Mouse (Mus musculus): Measurements from ENCODE around the gene Bola1. TPM values are rescaled to one million over a fixed set of nuclear protein-coding genes. Genes with fewer than 3 reads are reported as not detected.

The Bola1 gene
- total and polyA plus RNA-seq, 2 experiments, result 44.0 to 68.7 TPM

DNA sequence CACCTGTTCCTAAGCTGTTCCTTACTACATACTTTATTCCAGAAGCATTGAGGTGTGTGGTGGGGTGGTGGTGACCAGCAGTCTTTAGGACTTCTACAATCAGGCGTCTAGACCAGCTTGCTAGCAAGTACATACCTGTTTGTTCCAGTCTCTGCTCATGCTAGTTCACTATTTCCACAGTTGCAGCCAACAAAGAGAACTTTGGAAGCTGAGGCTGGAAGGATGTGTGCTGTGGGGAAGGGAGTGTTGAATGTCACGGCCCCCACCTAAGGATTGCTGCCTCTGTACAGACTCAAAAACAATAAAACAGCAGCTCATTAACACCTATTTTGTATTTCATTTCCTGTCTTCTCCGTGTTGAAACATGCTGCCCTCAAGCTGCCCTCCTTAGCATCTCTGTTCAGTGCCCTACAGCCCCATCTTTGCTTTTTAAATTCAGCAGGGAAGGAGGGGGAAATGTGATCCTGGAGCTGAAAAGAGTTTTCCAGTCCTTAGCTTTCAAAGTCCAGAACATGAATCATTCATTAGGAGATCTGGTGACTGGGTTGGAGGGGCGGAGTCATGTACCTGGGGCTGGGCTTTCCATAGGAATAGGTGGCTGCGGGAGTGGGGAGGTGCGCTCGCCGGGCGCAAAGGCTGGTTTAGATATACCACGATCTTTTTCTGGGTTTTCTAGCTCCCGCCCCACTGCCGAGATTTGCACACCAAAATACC lies 58.5 kb downstream of the Bola1 start:
- peak; percentile 81 for DNase-seq (ENCODE audit: extremely low read depth, low read depth, low spot score)
- Histone ChIP-seq H3K4me1 (ENCODE audit: control insufficient read depth, insufficient read depth, low read length) (peaks cover 8% of the 10 kb centered on the region), H3K36me3 (ENCODE audit: control insufficient read depth, insufficient read depth, low read length) (no peaks in the 10 kb centered on the region), H3K9ac (ENCODE audit: low read depth, low read length) (peak overlapping the region; percentile 67), H3K27ac (replicated peaks; ENCODE audit: insufficient read depth, low read depth, low read length) (peak overlapping the region; percentile 71), H3K4me3 (ENCODE audit: insufficient read depth, low read depth, low read length) (peak overlapping the region; percentile 44), H3K79me2 (ENCODE audit: control insufficient read depth, insufficient read depth, low read length) (no peaks in the 10 kb centered on the region), H3K27me3 (ENCODE audit: control insufficient read depth, insufficient read depth, low read length) (no peaks in the 10 kb centered on the region)
- TF ChIP-seq CTCF (IDR thresholded peaks at IDR 0.05; ENCODE audit: low read depth, low read length), result no peak
- peak; percentile 45; the same call in 1 of the 2 replicates for TF ChIP-seq POLR2A (IDR thresholded peaks at IDR 0.05; ENCODE audit: extremely low read depth, insufficient read depth, low read length)
- WGBS, result 3% methylated on average over 12 of the region's 12 CpGs

DNA sequence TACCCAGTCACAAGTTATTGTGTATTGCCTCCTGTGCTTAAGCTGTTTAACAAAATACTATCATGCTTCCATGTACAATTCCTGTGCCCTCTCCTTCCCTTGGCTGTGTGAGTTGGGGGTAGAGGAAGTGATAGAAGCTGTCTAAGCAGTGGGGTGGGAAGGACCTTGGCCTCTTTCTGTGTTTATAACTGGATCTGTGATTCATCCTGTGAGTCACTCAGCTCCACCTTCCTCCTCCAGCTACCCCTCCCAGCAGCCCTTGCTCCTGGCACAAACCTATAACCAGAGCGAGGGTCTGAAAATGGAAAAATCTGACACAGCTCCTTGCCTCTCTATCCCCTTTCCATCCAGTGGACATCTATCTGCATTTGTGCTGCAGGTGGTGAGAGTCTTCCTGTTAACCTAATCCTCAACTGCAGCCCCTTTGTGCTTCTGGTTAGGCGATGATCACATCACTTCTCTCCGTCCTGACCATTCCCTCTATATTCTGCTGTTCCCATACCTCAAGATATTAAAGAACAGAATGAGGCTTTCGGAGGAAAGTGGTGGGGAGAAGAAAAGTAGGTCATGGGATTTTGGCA lies 59.2 kb downstream of the Bola1 start:
- no peak for TF ChIP-seq POLR2A (IDR thresholded peaks at IDR 0.05; ENCODE audit: extremely low read depth, insufficient read depth, low read length)
- no peak for TF ChIP-seq CTCF (IDR thresholded peaks at IDR 0.05; ENCODE audit: low read depth, low read length)
- no peaks in the 10 kb centered on the region for H3K79me2 ChIP-seq (ENCODE audit: control insufficient read depth, insufficient read depth, low read length)
- H3K36me3 ChIP-seq (ENCODE audit: control insufficient read depth, insufficient read depth, low read length), result no peaks in the 10 kb centered on the region
- no peak overlapping the region for H3K9ac ChIP-seq (ENCODE audit: low read depth, low read length)
- H3K27ac ChIP-seq (replicated peaks; ENCODE audit: insufficient read depth, low read depth, low read length), result no peak overlapping the region
- 50% methylated on average over 4 of the region's 4 CpGs for WGBS
- H3K4me1 ChIP-seq (ENCODE audit: control insufficient read depth, insufficient read depth, low read length), result peaks cover 8% of the 10 kb centered on the region
- peak; percentile 36 for DNase-seq (ENCODE audit: extremely low read depth, low read depth, low spot score)
- no peak overlapping the region for H3K4me3 ChIP-seq (ENCODE audit: insufficient read depth, low read depth, low read length)
- no peaks in the 10 kb centered on the region for H3K27me3 ChIP-seq (ENCODE audit: control insufficient read depth, insufficient read depth, low read length)

DNA sequence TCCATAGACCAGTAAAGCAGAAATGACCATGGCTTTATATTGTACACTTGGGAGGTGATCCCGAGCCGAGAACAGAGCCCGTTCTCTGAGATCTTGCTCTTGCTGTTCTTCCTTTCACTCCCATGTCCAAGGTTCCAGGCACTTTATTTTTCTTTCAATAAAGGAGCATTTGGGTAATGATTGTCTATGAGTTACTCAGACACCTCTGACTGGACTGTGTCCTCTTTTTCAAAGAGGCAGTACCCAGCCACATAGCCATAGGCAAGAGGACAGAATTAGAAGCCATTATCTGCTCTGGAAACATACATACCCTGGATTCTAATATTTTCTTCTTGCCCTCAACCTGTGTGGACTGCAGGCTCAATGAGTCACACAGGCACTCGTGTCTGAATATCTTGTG lies 59.7 kb downstream of the Bola1 start:
- Histone ChIP-seq H3K79me2 (ENCODE audit: control insufficient read depth, insufficient read depth, low read length) (no peaks in the 10 kb centered on the region), H3K27ac (replicated peaks; ENCODE audit: insufficient read depth, low read depth, low read length) (no peak overlapping the region), H3K9ac (ENCODE audit: low read depth, low read length) (no peak overlapping the region), H3K27me3 (ENCODE audit: control insufficient read depth, insufficient read depth, low read length) (no peaks in the 10 kb centered on the region), H3K4me3 (ENCODE audit: insufficient read depth, low read depth, low read length) (no peak overlapping the region), H3K4me1 (ENCODE audit: control insufficient read depth, insufficient read depth, low read length) (peaks cover 8% of the 10 kb centered on the region), H3K36me3 (ENCODE audit: control insufficient read depth, insufficient read depth, low read length) (no peaks in the 10 kb centered on the region)
- WGBS, result 42% methylated on average over 4 of the region's 4 CpGs
- TF ChIP-seq CTCF (IDR thresholded peaks at IDR 0.05; ENCODE audit: low read depth, low read length) (no peak), POLR2A (IDR thresholded peaks at IDR 0.05; ENCODE audit: extremely low read depth, insufficient read depth, low read length) (no peak)
- peak; percentile 18 for DNase-seq (ENCODE audit: extremely low read depth, low read depth, low spot score)

DNA sequence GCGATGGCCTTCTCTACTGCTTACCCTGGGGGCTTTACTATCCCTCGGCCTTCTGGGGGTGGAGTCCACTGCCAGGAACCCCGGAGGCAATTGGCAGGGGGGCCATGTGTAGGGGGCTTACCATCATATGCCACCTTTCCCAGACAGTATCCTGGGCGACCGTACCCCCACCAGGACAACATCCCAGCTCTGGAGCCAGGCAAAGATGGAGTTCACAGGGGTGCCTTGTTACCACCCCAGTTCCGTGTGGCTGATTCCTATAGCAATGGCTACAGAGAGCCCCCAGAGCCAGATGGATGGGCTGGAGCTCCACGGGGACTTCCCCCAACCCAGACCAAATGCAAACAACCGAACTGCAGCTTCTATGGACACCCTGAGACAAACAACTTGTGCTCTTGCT lies 64.0 kb downstream of the Bola1 start:
- no peaks in the 10 kb centered on the region for H3K79me2 ChIP-seq (ENCODE audit: control insufficient read depth, insufficient read depth, low read length)
- no peak overlapping the region for H3K4me3 ChIP-seq (ENCODE audit: insufficient read depth, low read depth, low read length)
- no peak overlapping the region for H3K9ac ChIP-seq (ENCODE audit: low read depth, low read length)
- peaks cover 25% of the 10 kb centered on the region for H3K36me3 ChIP-seq (ENCODE audit: control insufficient read depth, insufficient read depth, low read length)
- H3K4me1 ChIP-seq (ENCODE audit: control insufficient read depth, insufficient read depth, low read length), result peaks cover 2% of the 10 kb centered on the region; the same call in 1 of the 2 replicates
- no peaks in the 10 kb centered on the region for H3K27me3 ChIP-seq (ENCODE audit: control insufficient read depth, insufficient read depth, low read length)
- 93% methylated on average over 8 of the region's 8 CpGs for WGBS
- TF ChIP-seq POLR2A (IDR thresholded peaks at IDR 0.05; ENCODE audit: extremely low read depth, insufficient read depth, low read length), result no peak
- TF ChIP-seq CTCF (IDR thresholded peaks at IDR 0.05; ENCODE audit: low read depth, low read length), result no peak
- H3K27ac ChIP-seq (replicated peaks; ENCODE audit: insufficient read depth, low read depth, low read length), result no peak overlapping the region
- DNase-seq (ENCODE audit: extremely low read depth, low read depth, low spot score), result no peak

DNA sequence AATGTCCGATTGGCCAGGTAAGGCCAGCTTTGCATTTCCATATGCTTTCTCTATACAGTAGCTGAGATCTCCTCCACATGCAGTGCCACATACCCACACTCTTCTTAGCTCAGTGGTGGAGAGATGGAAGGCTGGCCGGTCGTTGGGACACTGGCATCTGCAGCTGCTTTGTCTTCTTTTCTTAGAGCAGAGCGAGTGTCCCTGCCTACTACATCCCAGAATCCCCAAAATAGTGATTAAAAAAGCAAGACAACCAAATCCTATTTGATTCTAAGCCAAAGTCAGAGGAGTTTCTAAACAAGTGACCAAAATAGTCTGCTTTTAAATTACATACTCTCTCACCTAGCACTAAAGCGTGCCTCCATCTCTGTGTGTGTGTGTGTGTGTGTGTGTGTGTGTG lies 66.9 kb downstream of the Bola1 start:
- Histone ChIP-seq H3K79me2 (ENCODE audit: control insufficient read depth, insufficient read depth, low read length) (no peaks in the 10 kb centered on the region), H3K4me1 (ENCODE audit: control insufficient read depth, insufficient read depth, low read length) (no peaks in the 10 kb centered on the region; the same call in 1 of the 2 replicates), H3K27me3 (ENCODE audit: control insufficient read depth, insufficient read depth, low read length) (no peaks in the 10 kb centered on the region), H3K36me3 (ENCODE audit: control insufficient read depth, insufficient read depth, low read length) (peaks cover 25% of the 10 kb centered on the region), H3K9ac (ENCODE audit: low read depth, low read length) (no peak overlapping the region), H3K4me3 (ENCODE audit: insufficient read depth, low read depth, low read length) (no peak overlapping the region), H3K27ac (replicated peaks; ENCODE audit: insufficient read depth, low read depth, low read length) (no peak overlapping the region)
- TF ChIP-seq CTCF (IDR thresholded peaks at IDR 0.05; ENCODE audit: low read depth, low read length) (no peak), POLR2A (IDR thresholded peaks at IDR 0.05; ENCODE audit: extremely low read depth, insufficient read depth, low read length) (no peak)
- 95% methylated on average over 5 of the region's 5 CpGs for WGBS
- DNase-seq (ENCODE audit: extremely low read depth, low read depth, low spot score), result no peak

DNA sequence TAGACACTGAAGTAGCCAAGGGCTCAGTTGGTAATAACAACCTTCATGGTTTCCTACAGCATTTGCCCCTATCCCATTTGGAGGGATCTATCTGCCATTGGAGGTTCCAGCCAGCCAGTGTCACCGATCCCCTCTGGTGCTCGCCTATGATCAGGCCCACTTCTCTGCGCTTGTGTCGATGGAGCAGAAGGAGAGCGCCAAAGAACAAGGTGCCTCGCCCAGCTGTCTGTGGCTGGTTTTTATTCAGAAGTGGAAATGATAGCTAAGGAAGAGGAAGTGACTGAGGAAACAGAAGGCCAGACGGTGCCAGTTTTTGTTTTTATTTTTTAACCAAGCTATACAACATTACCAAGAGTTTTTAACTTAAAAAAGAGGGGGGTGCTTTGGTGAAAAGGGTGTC lies 67.7 kb downstream of the Bola1 start:
- H3K36me3 ChIP-seq (ENCODE audit: control insufficient read depth, insufficient read depth, low read length), result peaks cover 25% of the 10 kb centered on the region
- H3K79me2 ChIP-seq (ENCODE audit: control insufficient read depth, insufficient read depth, low read length), result no peaks in the 10 kb centered on the region
- H3K27me3 ChIP-seq (ENCODE audit: control insufficient read depth, insufficient read depth, low read length), result no peaks in the 10 kb centered on the region
- no peaks in the 10 kb centered on the region; the same call in 1 of the 2 replicates for H3K4me1 ChIP-seq (ENCODE audit: control insufficient read depth, insufficient read depth, low read length)
- H3K9ac ChIP-seq (ENCODE audit: low read depth, low read length), result no peak overlapping the region
- DNase-seq (ENCODE audit: extremely low read depth, low read depth, low spot score), result no peak
- WGBS, result 75% methylated on average over 7 of the region's 7 CpGs
- H3K4me3 ChIP-seq (ENCODE audit: insufficient read depth, low read depth, low read length), result no peak overlapping the region
- no peak overlapping the region for H3K27ac ChIP-seq (replicated peaks; ENCODE audit: insufficient read depth, low read depth, low read length)
- TF ChIP-seq POLR2A (IDR thresholded peaks at IDR 0.05; ENCODE audit: extremely low read depth, insufficient read depth, low read length) (no peak), CTCF (IDR thresholded peaks at IDR 0.05; ENCODE audit: low read depth, low read length) (no peak)
